Mouse (Mus musculus) myocyte (in vitro differentiated cells): ENCODE measurements around the gene Gpr39. TPM values are rescaled to one million over a fixed set of nuclear protein-coding genes. Genes with fewer than 3 reads are reported as not detected.

Source experiments
- H3K27me3 ChIP-seq: one replicate; pipeline ENCODE4 v1.6.1; 2011; ENCODE audit not compliant: control insufficient read depth, insufficient read depth, insufficient read length
- H3K36me3 ChIP-seq: one replicate; pipeline ENCODE4 v1.6.1; 2011; ENCODE audit not compliant: control insufficient read depth, insufficient read depth
- H3K4me2 ChIP-seq: one replicate; pipeline ENCODE4 v1.6.1; 2011; ENCODE audit warnings: low read depth, control low read depth
- H3K4me3 ChIP-seq: one replicate; pipeline ENCODE4 v1.5.1; 2011; ENCODE audit warnings: mild to moderate bottlenecking, control low read depth, moderate library complexity
- H3K79me2 ChIP-seq: one replicate; pipeline ENCODE4 v1.6.1; 2011; ENCODE audit not compliant: control insufficient read depth, insufficient read depth
- H3ac ChIP-seq: one replicate; pipeline ENCODE4 v1.6.1; 2011; ENCODE audit not compliant: control insufficient read depth, insufficient read length
- CEBPB ChIP-seq: IDR thresholded peaks from 2 replicates; pipeline ENCODE4 v1.6.1; 2011; ENCODE audit warnings: mild to moderate bottlenecking, moderate library complexity; ENCODE audit not compliant: poor library complexity, insufficient read depth, severe bottlenecking
- E2F4 ChIP-seq: IDR thresholded peaks from one replicate; pipeline ENCODE4 v1.6.1; 2011; ENCODE audit warnings: mild to moderate bottlenecking, control low read depth, moderate library complexity; ENCODE audit not compliant: insufficient read depth
- MAX ChIP-seq: IDR thresholded peaks from one replicate; pipeline ENCODE4 v1.6.1; 2011; ENCODE audit warnings: low read depth, mild to moderate bottlenecking, control low read depth
- MYOD1 ChIP-seq, 3 experiments: IDR thresholded peaks; one replicate each; pipeline ENCODE4 v1.6.1; 2011; ENCODE audit warnings: control low read depth in 2 of 3, low read depth in 2 of 3, mild to moderate bottlenecking in 2 of 3, moderate library complexity in 1 of 3; ENCODE audit not compliant: insufficient read length in 2 of 3, control insufficient read depth in 1 of 3
- MYOG ChIP-seq, 3 experiments: IDR thresholded peaks; one replicate each; pipeline ENCODE4 v1.6.1; 2011; ENCODE audit warnings: control low read depth in 2 of 3, low read depth in 2 of 3, mild to moderate bottlenecking in 2 of 3; ENCODE audit not compliant: insufficient read length in 2 of 3, control insufficient read depth in 1 of 3, insufficient read depth in 1 of 3
- POLR2A ChIP-seq: IDR thresholded peaks from one replicate; pipeline ENCODE4 v1.6.1; 2011; ENCODE audit warnings: low read depth, mild to moderate bottlenecking, control low read depth, moderate library complexity; ENCODE audit not compliant: insufficient read length
- POLR2AphosphoS2 ChIP-seq: IDR thresholded peaks from one replicate; pipeline ENCODE4 v1.6.1; 2011; ENCODE audit warnings: low read depth, control low read depth; ENCODE audit not compliant: insufficient read length
- REST ChIP-seq: IDR thresholded peaks from one replicate; pipeline ENCODE4 v1.6.1; 2011; ENCODE audit warnings: mild to moderate bottlenecking, control low read depth, moderate library complexity; ENCODE audit not compliant: insufficient read depth, insufficient read length
- SRF ChIP-seq: IDR thresholded peaks from one replicate; pipeline ENCODE4 v1.6.1; 2011; ENCODE audit warnings: low read depth; ENCODE audit not compliant: control insufficient read depth, insufficient read length
- TCF12 ChIP-seq: IDR thresholded peaks from one replicate; pipeline ENCODE4 v1.6.1; 2011; ENCODE audit warnings: mild to moderate bottlenecking, control low read depth; ENCODE audit not compliant: poor library complexity, insufficient read depth, severe bottlenecking
- TCF3 ChIP-seq: IDR thresholded peaks from one replicate; pipeline ENCODE4 v1.6.1; 2011; ENCODE audit warnings: low read depth, control low read depth; ENCODE audit not compliant: insufficient read length
- USF1 ChIP-seq: IDR thresholded peaks from one replicate; pipeline ENCODE4 v1.6.1; 2011; ENCODE audit warnings: low read depth, mild to moderate bottlenecking, control low read depth, moderate library complexity
- polyA plus RNA-seq: library from polyadenylated mRNA; unstranded; fragments of >200 nt; fragmentation: generic; extraction: Trizol; gene quantifications from one replicate; pipeline ENCODE4 v1.2.1, GENCODE M21; 2012; ENCODE audit warnings: missing spikeins

Gpr39 gene
- polyA plus RNA-seq, 1 experiment: 7.6 TPM

DNA sequence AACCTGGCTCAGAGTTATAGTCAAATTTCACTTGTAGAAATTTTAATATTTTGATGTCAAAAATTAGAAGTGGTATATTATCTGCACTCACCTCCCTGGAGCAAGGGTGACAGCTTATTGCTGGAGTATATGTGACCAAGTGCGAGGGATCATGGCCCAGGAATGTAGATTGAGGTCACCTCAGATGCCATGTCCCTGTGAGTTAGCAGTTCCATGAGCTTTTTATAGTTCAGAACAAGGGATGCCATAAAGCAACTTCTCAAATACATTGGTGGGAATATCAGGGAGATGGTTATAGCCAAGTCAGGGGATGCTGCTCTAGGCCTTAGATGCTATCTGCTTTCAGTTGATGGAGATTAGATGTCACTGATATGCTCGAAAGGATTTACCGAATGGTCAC, 27.7 kb upstream of the Gpr39 start:
- Histone ChIP-seq H3ac (no peak overlapping the region), H3K79me2 (no peaks in the 10 kb centered on the region), H3K36me3 (no peaks in the 10 kb centered on the region), H3K4me3 (no peak overlapping the region), H3K27me3 (no peaks in the 10 kb centered on the region), H3K4me2 (no peak overlapping the region)
- TF ChIP-seq MAX (no peak), REST (no peak), CEBPB (no peak), SRF (no peak)

DNA sequence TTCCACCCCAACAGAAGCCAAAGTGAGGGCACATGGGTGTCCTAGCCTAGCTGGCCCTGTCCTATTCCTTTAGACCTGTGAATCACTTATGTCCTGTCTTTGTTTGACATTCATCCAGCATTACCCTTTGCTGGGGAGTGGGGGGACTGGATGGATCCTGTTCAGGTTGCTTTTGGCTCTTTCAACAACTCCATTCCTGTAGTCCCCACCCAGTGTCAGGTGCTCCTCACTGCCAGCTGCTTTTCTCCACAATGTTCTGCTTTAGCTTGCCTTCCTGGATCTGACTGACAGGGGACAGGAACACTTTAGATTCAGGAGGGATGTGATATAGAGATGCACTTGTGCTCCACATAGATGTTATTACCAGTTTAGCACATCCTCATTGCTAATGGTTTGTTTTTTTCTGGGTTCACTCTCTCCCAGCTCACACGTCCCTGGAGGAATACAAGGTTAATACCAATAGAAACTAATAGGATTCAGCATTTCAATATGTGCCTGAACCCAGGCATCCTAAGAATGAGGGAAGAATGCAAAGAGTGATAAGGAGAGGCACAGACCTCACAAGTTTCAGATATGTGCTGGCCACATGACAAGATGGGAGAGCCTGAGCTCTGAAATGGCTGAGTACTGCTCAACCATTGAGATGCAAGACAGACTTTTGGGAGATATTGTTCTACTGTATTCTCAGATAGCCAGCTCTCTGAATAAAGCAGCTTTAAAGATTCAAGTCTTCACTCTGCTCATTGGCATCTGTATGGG, 23.8 kb upstream of the Gpr39 start:
- H3K4me2 ChIP-seq: no peak overlapping the region
- TF ChIP-seq SRF: no peak
- TF ChIP-seq MYOG (IDR thresholded peaks at IDR 0.05; ENCODE audit: control insufficient read depth in 1 of 3, insufficient read depth in 1 of 3, insufficient read length in 2 of 3, low read depth in 2 of 3): no peak
- TF ChIP-seq POLR2A: no peak
- TF ChIP-seq USF1: no peak
- no peak for TF ChIP-seq POLR2AphosphoS2
- no peak for TF ChIP-seq REST
- no peak for TF ChIP-seq E2F4
- TF ChIP-seq CEBPB: no peak
- no peak for TF ChIP-seq MYOD1 (IDR thresholded peaks at IDR 0.05; ENCODE audit: control insufficient read depth in 1 of 3, insufficient read length in 2 of 3, low read depth in 2 of 3)
- H3ac ChIP-seq: no peak overlapping the region
- H3K4me3 ChIP-seq: no peak overlapping the region
- no peaks in the 10 kb centered on the region for H3K27me3 ChIP-seq
- H3K79me2 ChIP-seq: no peaks in the 10 kb centered on the region
- H3K36me3 ChIP-seq: no peaks in the 10 kb centered on the region

DNA sequence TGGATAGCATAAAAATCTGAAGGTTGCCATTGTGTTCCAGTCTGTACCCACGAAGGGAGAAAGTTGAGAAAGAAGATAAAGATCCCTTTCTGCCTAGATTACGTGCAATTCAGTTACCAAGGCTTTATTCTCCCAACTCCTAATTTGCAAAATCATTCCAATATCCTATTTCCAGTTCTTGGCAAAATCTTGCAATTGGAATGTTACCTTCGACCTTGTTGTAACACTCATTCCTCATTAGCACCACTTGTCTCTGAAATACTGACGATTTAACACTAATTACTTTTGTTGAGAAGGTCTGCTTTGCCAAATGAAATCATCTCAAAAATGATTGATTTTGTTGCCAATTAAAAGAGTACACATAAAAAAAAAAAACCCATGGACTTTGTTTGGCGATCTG, 19.4 kb upstream of the Gpr39 start:
- no peak overlapping the region for H3K4me3 ChIP-seq
- TF ChIP-seq USF1: no peak
- no peak for TF ChIP-seq MYOD1 (IDR thresholded peaks at IDR 0.05; ENCODE audit: control insufficient read depth in 1 of 3, insufficient read length in 2 of 3, low read depth in 2 of 3)
- no peak for TF ChIP-seq E2F4
- no peak for TF ChIP-seq TCF3
- no peak for TF ChIP-seq TCF12
- no peak for TF ChIP-seq SRF
- no peak for TF ChIP-seq MYOG (IDR thresholded peaks at IDR 0.05; ENCODE audit: control insufficient read depth in 1 of 3, insufficient read depth in 1 of 3, insufficient read length in 2 of 3, low read depth in 2 of 3)
- TF ChIP-seq POLR2AphosphoS2: no peak
- H3K27me3 ChIP-seq: no peaks in the 10 kb centered on the region

DNA sequence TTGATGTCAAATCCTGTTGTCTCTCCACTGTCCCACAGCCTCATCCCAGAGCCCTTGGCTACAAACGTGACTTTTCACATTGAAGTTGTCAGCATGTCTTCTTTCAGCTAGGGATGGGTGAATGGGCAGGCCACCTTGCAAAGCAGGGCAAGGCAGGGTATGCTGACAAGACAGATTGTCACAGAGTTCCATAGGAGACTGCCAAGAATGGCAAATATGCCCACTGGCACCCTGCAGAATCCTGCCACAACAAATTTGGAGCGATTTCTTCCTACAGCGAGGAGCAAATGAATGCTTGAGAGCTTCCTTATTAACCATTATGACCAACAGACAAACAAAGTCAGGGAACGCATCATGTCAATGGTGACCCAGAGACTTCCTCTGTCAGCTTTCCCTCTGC, 16.6 kb upstream of the Gpr39 start:
- Histone ChIP-seq H3ac (no peak overlapping the region), H3K36me3 (no peaks in the 10 kb centered on the region), H3K4me3 (no peak overlapping the region), H3K27me3 (no peaks in the 10 kb centered on the region), H3K79me2 (no peaks in the 10 kb centered on the region), H3K4me2 (no peak overlapping the region)
- no peak for TF ChIP-seq REST
- TF ChIP-seq SRF: no peak
- TF ChIP-seq POLR2A: no peak
- TF ChIP-seq MYOD1 (IDR thresholded peaks at IDR 0.05; ENCODE audit: control insufficient read depth in 1 of 3, insufficient read length in 2 of 3, low read depth in 2 of 3): no peak
- TF ChIP-seq CEBPB: no peak
- TF ChIP-seq USF1: no peak
- no peak for TF ChIP-seq E2F4
- TF ChIP-seq MAX: no peak
- TF ChIP-seq TCF12: no peak
- no peak for TF ChIP-seq POLR2AphosphoS2
- no peak for TF ChIP-seq TCF3
- TF ChIP-seq MYOG (IDR thresholded peaks at IDR 0.05; ENCODE audit: control insufficient read depth in 1 of 3, insufficient read depth in 1 of 3, insufficient read length in 2 of 3, low read depth in 2 of 3): no peak

More for the DNA sequence above, 19.4 kb upstream of the Gpr39 start:
- Histone ChIP-seq H3K79me2 (no peaks in the 10 kb centered on the region), H3K4me2 (no peak overlapping the region), H3ac (no peak overlapping the region), H3K36me3 (no peaks in the 10 kb centered on the region)

DNA sequence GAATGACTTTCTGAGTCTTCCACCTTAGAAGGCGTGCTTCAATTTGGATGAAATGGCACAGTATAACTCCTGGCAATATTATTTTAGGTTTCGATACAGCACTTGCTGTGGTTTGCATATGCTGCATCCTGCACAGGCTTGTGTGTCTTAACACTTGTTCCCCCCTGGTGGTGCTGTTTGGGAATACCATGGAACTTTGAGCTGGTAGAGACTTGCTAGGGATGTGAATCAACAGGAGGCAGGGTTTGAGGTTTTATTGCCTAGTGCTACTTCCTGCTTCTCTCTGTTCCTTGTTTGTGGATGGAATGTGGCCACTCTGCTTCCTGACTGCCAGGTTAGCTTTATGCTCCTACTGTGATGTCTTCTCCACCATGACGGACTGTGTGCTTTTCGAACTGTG, 15.9 kb upstream of the Gpr39 start:
- Histone ChIP-seq H3K27me3 (no peaks in the 10 kb centered on the region), H3K36me3 (no peaks in the 10 kb centered on the region), H3ac (no peak overlapping the region)

More for the DNA sequence above, 15.9 kb upstream of the Gpr39 start:
- Histone ChIP-seq H3K4me2 (no peak overlapping the region), H3K79me2 (no peaks in the 10 kb centered on the region), H3K4me3 (no peak overlapping the region)
- TF ChIP-seq POLR2AphosphoS2 (no peak), TCF12 (no peak), TCF3 (no peak), USF1 (no peak), SRF (no peak), MYOD1 (IDR thresholded peaks at IDR 0.05; ENCODE audit: control insufficient read depth in 1 of 3, insufficient read length in 2 of 3, low read depth in 2 of 3) (no peak), MYOG (IDR thresholded peaks at IDR 0.05; ENCODE audit: control insufficient read depth in 1 of 3, insufficient read depth in 1 of 3, insufficient read length in 2 of 3, low read depth in 2 of 3) (no peak), E2F4 (no peak), REST (no peak), MAX (no peak), CEBPB (no peak), POLR2A (no peak)
